Mouse (Mus musculus): ENCODE data around the gene Ppp2r5a.

Ppp2r5a gene

DNA sequence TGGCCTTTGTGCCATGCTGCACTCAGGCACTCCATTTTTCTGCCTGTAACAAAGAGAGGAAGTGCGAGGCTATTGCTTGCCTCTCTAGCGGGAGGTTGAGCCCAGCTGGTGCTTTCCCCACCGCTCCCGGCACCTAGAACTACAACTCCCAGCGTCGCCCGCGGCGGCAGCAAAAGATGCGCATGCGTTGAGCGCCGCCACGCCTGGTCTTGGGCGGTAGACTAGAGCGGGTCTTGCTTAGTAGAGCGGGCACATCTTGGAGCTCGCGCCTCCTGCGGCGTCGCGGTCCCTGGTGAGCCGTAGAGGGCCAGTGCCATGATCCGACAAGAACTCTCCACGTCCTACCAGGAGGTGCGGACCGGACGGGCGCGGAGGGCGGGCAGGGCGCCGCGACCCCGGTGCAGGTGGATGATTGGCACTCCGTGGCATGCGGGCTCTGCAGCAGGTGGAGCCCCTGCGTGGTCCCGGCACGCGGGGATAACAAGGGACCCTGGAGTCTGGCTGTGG is 77.3 kb downstream of the Ppp2r5a start, which contains the start of gene Tmem206:
TSS of gene Tmem206 (plus strand) at position 187 of the 507 bp plus-strand sequence.
- peak; percentile 93 for DNase-seq (ENCODE audit: low spot score)

DNA sequence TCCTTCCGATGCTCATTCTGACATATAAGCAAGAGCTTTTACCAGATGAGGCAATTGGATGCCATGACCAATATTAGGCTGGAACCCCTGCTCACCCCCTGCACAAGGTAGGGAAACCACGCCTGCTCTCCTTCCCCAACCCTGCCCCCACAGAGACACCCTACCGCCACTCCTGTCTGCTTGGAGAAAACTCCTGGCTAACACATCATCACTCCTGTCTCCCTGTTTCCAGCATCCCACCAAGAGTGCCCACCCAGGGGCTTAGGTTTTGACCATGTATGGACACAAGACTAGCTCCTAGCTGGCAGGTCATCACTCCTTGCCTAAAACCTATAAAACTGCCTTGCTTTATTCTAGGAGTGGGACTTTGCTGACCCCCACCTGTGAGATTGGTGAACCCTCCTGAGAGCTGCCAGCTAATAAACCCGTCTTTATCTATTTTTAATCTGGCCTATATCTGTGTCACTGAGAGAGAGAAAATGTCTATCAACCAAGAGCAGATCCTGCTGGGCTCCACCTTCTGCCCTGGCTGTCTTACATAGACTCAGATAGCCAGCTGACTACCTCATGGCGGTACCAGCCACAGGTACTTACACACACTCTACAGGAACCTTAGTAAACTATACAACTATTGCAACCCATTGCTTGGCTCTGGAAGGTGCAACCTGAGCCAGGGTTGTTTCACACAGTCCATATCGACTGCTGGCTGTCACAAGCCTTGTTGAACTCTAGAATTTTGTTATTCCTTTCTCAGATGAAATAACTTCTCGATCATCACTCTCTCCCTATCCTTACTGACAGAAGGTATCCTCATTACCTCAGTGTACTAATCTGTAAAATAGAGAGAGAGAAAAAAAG is 78.1 kb downstream of the Ppp2r5a start:
- DNase-seq (ENCODE audit: low spot score) = no peak

DNA sequence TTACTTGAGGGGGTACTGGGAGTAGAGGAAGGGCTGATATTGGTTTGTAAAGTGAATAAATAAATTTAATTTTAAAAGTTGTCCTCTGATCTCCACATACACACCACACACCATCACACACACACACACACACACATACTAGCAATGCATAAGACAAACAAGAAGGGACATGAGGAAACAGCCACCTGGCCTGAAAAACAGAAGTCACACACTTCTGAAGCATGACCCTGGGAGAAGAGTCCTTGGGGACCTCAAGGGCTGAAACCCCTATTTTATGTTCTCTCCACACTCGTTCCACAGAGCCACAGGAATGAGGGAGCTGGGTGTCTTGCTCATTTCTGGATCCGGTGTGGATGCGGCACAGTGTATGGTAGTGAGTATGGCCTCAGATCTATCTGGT is 79.7 kb downstream of the Ppp2r5a start:
- no peak for DNase-seq (ENCODE audit: low spot score)

DNA sequence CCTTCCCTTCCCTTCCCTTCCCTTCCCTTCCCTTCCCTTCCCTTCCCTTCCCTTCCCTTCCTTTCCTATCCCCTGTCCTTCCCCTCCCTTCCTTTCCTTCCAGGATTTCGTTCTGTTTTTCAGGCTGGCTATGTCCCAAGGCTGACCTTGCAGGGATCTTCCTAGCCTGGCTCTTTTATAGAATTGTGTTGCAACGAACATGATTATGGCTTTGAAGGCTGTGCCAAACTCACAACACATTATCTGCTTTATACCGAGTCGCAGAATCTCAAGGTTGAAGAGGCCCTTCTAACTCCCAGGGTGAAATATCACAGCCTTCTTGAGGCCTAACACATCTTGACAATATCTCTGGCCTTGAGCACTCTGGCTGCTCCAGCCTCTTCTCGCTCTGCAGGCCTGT is 84.4 kb downstream of the Ppp2r5a start:
- DNase-seq (ENCODE audit: low spot score) = no peak

DNA sequence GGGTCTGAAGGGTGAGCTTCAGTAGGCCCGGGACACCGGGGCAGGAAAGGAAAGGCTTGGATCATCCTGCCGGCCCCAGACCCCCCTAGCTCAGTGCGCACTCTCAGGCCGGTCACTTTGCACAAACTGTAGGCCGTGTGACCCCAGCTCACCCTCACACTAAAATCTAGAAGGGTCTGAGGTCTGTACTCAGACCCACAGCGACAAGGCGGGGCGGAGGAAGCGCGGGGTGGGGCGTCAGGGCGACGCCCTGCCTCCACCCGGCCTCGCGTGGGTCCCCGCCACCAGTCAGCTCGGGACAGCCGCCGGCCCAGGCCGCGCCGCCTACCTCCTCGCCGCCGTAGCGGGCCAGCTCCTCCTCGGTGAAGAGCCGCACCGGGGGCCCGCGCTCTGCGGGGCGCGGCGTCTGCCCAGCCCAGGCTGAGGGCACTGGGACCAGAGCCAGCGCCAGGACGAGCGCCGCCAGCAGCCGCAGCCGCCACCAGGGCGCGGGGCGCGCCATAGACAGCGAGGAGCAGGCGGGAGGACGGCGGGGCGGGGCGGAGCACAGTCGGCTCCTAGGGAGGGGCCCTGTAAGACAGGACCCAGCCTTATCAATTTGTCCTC is 85.4 kb downstream of the Ppp2r5a start, which contains the start of gene Nenf:
TSS of gene Nenf (minus strand) at position 604 of the 606 bp plus-strand sequence.
- peak; percentile 69 for DNase-seq (ENCODE audit: low spot score)

DNA sequence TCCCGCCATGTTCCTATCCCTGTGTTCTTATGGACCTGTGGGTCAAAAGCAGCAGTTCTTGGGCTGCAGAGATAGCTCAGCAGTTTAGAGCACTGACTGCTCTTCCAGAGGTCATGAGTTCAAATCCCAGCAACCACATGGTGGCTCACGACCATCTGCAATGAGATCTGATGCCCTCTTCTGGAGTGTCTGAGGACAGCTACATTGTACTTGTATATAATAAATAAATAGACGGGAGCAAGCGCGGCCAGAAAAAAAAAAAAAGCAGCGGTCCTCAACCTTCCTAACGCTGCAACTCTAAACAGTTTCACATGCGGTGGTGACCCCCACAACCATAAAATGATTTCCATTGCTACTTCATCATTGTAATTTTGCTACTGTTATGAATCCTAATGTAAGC is 86.3 kb downstream of the Ppp2r5a start:
- DNase-seq (ENCODE audit: low spot score) = no peak

DNA sequence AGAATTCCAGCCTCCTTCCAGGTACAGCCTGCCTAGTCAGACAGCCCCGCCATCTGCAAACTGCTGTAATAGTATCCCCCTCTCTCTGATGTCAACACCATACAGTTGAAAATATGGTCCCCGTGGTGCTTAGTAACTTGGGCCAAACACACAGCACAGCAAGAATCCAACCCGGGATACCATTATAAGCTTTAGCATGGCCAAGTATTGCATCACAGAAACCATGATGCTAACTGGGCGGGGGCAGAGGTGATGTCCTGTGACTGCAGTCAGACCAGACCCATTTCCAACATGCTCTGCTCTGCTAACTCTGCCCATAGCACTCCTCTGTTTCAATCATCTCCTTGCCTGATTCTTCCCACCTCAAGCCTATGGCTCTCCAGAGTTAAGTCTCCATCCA is 89.1 kb downstream of the Ppp2r5a start:
- DNase-seq (ENCODE audit: low spot score) = no peak

DNA sequence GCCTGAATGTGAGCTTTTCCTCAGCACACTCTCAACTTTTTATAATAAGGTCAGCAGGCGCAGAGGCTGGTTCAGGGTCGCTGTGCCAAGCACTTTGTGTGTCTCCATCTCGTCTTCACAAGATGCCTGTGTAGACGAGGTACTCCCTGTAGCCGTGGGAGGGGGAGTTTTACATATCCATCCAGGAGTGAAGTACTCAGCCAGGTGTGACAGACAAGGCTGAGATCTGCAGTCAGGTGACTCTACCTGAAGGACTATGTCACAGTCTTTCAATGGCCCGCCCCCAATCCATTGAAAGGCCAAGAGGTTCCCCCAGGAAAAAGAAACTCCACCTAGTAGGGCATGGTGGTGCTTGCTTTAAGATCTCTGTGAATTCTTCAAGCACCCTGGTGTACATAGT is 89.9 kb downstream of the Ppp2r5a start:
- no peak for DNase-seq (ENCODE audit: low spot score)

DNA sequence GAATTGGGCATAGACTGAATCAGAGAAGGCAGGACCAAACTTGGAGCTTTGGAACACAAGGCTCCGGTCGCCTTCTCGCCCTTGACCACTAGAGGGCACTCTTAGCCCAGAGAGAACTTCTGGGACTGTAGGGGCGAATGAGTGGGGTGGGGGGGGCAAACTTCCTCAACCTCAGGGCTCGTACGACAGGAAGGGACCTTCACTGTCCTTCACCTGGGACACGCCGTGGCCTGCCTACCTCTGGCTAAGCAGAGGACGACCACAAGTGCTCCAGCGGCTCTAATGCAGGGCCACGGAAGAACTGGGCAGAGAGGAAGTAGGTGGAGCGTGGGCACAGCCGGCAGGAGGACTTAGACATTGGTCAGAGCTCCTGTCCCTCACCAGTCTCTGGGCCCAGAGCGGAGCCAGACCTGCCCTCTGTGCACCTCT is 90.5 kb downstream of the Ppp2r5a start:
- peak; percentile 82 for DNase-seq (ENCODE audit: low spot score)

DNA sequence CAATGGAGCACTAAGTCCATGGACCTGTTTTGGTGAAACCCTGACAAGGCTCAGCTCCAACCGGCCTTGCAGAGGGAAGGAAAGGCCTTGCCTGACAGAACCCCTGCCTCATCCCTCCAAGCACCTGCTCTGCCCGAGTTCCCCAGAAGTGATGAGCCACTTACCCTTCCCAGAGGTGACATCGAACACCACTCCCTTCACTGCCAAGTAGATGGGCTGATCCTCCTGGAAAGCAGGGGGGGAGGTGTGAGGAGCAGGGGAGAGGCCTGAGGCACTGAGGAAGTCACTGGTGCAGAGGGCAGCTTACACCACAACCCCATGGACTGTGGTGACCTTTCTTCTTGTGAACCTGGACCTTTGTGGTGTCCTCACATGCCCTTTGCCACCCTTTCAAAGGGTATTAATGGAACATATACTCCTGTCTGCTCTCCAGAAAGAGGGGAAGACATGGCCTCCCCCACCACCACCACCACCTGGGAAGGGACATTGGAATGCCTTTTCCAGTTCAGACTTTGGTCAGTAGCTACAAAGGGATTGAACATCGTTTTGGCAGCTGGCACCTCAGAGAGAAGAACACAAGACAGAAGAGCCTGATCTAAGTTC is 91.7 kb downstream of the Ppp2r5a start:
- DNase-seq (ENCODE audit: low spot score) = no peak

DNA sequence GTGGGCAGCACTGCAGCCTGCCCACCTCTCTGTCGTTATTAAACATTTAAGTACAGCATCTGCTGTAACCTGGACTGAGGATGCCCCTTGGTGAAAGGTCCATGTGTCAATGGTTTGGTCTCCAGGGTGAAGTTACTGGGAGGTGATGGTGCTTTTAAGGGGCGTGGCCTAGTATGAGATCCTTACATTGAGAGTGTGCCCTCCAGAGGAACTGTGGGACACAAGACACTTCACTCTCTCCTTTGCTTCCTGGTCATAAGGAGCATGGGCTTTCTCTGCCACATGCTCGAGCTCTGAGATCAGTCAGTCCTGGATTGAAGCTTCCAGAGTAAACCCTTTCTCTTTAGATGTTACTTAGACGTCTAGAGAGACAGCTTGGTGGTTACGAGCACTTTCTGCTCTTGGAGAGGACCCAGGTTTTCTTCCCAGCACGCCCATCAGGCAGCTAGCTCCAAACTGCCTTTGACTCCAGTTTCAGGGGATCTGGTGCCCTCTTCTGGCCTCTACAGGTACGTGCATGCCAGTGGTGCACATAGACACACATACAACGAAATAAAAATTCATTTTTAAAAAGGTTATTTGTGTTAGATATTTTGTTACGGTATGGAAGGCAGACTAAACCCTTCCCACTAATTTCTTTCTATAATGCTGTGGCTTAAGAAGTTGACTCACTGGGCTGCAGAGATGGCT is 95.2 kb downstream of the Ppp2r5a start:
- DNase-seq (ENCODE audit: low spot score) = no peak

DNA sequence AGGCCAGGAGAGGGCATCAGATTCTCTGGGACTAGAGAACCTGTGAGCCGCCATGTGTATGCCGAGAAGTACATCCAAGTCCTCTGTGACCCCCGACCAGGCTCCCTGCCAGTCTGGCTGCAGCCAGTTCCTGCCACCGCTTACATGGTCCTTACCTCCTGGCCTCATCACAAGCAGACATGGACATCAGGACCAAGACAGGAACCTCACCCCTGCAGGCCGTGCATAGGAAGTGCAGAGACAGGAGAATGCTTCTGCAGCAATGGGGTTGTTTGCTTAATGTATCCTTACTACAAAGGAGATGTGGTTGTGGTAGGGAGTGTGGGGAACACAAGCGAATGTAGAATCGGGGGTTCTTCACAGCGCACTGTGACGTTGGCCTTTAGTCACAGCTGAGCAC is 96.8 kb downstream of the Ppp2r5a start:
- DNase-seq (ENCODE audit: low spot score) = no peak

DNA sequence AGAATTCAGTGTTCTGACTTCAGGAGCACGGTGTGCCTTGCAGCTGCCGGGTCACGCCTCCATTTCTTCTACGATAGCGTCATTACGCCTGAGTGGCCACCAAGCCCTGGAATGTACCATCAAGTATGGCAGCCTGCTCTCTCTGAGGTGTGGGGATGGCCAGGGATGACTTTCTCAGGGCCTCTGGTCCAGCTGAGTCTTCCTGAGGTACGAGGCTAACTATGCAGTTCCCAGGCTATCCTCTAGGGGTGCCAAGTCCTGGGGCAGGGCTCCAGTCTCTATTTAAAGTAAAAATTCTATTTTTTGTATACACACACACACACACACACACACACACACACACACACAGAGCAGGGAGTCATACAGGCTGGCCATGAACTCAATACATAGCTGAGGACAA is 97.5 kb downstream of the Ppp2r5a start:
- no peak for DNase-seq (ENCODE audit: low spot score)

DNA sequence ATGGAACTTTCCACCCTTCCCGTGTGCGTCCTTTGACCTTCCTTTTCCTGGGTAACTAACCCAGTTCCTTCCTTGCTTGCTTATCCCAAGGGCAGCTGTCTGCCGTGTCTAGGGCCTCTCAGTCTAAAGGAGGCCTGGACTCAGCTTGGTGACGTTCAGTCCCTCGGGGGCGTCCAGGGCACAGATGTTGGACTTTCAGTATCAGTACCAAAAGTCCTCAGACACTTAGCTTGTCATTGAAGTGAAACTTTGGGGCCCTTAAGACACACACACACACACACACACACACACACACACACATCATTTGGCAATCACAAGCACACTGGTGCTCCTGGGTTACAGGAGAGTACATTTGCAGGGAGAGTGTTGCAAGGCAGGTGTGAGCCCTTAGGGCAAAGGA is 98.9 kb downstream of the Ppp2r5a start:
- DNase-seq (ENCODE audit: low spot score) = no peak

DNA sequence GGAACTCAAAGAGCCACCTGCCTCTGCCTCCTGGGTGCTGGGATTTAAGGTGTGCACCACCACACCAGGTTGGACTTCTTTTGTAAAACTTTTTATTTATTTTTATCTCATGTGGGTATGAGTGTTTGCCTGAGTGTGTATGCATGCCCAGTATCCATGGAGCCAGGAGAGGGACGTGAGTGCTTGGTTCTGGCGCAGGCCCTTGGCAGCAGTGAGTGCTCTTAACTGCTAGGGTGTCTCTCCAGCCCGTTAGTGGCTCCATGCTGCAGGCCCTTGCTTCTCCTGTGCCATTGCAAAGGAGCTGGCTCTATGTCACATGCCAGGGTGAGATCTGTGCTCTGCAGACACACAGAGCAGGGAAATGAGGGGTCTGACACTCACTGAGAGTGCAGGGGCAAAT is 99.3 kb downstream of the Ppp2r5a start:
- DNase-seq (ENCODE audit: low spot score) = no peak
